Mouse (Mus musculus): ENCODE data around the gene Smap1.

The Smap1 gene

GRCm38 (mm10) chr1:23921711-23922529, at the start of gene Smap1:
TSS of gene Smap1 (minus strand) at chr1:23922317.
- DNase-seq (ENCODE audit: low read depth, low spot score): peak; percentile 77

GRCm38 (mm10) chr1:23971159-23971558, 49.0 kb upstream of the Smap1 start:
- DNase-seq (ENCODE audit: low read depth, low spot score): peak; percentile 61

GRCm38 (mm10) chr1:23968027-23968725, 46.1 kb upstream of the Smap1 start:
- peak; percentile 51 for DNase-seq (ENCODE audit: low read depth, low spot score)

- no peak for DNase-seq (ENCODE audit: low read depth, low spot score)
Measured at GRCm38 (mm10) chr1:23966226-23966625, 44.1 kb upstream of the Smap1 start.

GRCm38 (mm10) chr1:23959415-23959732, 37.3 kb upstream of the Smap1 start:
- DNase-seq (ENCODE audit: low read depth, low spot score): peak; percentile 42

DNA sequence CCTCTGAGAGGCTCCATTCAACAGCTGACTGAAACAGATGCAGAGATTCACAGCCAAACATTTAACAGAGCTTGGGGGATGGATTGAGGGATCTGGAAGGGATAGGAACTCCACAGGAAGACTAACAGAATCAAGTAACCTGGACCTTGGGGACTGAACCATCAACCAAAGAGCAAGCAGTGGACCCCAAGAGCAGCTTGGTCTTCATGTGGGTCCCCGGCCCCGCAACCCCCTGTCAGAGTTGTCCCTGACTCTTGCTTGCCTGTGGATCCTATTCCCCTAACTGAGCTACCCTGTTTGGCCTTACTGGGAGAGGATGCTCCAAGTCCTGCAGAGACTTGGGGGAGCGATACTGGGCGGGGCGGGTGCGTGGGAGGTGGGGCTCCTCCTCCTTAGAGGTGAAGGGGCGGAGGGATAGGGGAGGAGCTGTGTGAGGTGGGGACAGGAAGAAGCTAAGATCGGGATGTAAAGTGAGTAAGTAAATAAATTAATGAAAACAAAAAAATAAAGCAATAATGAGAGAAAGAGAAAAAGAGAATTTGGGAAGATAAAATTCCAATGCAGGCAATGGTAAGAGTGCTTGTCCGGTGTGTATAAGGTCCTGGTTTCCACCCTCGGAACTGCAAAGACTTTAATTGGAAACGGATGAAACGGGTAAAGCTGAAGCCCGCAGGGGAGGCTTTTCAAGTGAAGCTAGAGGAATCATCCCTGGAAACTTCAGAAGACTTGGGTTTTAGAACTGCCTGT, 36.7 kb upstream of the Smap1 start:
- peak; percentile 84 for DNase-seq (ENCODE audit: low read depth, low spot score)

GRCm38 (mm10) chr1:23958101-23958500, 36.0 kb upstream of the Smap1 start:
- DNase-seq (ENCODE audit: low read depth, low spot score): no peak

DNA sequence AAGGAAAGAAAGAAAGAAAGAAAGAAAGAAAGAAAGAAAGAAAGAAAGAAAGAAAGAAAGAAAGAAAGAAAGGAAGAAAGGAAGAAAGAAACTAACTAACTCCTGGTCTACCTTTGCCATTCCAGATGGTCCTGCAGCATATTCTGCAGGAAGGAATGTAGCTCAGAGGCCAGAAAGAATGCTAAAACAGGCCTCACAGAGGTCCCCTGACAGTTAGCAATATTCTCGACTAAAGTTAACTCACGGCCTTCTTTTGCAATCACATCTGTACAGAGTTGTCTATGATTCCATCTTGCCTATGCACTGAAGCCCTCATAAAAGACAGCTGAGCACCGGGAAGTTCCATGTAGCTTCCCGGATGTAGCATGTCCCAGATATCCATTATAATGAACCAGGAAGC, 33.4 kb upstream of the Smap1 start:
- no peak for DNase-seq (ENCODE audit: low read depth, low spot score)

GRCm38 (mm10) chr1:23953921-23954320, 31.8 kb upstream of the Smap1 start:
- no peak for DNase-seq (ENCODE audit: low read depth, low spot score)

DNA sequence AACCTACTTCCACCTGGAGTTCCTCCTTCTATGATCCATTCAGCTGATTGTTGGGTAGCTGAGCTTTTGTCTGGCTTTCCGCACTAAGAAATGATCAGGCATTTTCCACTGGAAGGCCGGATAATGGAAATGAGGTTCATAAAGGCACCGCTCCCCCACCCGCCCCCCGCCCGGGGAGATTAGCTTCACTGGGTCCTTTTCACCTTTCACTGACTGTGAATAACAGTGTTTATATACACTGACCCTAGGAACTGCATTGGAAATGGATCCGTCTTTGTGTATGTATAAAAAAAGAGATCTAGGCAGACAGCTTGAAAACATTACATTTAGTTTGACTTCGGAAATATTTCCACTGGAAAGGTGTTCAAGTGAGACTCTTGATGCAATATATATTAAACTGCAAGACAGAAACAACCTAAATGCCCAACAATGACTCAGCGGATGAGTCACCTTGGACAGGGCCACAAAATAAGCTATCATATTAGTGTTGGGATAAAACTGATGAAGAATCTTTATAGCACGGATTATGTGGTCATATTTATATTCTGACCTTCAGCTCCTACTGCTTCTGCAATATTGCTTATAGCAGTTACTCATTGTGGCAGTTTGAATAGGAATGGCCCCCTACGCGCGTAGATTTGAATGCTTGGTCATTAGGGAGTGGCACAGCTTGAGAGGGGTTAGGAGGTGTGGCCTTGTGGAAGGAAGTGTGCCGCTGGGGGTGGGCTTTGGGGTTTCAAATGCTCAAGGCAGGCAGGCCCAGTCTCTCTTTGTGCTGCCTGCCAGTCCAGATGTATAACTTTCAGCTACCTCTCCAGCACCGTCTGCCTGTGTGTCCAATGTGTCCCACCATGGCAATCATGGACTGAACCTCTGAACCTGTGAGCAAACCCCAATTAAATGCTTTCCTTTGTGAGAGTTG, 26.9 kb upstream of the Smap1 start:
- DNase-seq (ENCODE audit: low read depth, low spot score): peak; percentile 80

DNA sequence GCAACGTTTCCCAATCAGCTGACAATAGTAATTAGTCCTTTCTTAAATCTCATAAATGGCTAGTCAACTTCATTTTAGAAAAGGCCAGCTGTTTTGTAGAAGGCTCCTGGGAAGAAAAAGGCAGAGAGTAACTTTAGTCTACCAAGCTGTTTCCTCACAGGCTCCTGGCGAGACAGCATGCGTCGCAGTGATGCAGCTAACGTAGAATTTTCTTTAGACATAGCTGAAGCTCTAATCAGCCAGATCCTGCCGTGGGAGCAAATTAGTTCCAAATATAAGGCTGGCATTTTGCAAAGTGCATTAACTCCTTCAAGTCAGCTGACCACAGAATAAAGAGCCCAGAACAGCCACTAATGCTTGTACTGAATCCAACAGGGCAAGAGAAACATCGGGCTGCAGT, 26.2 kb upstream of the Smap1 start:
- DNase-seq (ENCODE audit: low read depth, low spot score): no peak

DNA sequence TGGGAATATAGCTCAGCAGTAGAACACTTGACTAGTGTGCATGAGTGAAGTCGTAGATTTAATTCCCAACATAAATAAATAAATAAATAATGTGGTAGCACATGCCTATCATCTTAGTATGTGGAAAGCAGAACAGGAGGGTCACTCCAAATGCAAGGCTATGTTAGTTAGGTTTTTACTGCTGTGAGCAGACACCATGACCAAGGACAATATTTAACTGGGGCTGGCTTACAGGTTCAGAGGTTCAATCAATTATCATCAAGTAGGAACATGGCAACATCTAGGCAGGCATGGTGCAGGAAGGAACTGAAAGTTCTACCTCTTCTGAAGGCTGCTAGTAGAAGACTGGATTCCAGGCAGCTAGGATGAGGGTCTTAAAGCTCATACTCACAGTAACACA, 22.0 kb upstream of the Smap1 start:
- no peak for DNase-seq (ENCODE audit: low read depth, low spot score)

- DNase-seq (ENCODE audit: low read depth, low spot score): peak; percentile 35
Measured at GRCm38 (mm10) chr1:23943146-23943940, 21.2 kb upstream of the Smap1 start.

GRCm38 (mm10) chr1:23935408-23935762, 13.3 kb upstream of the Smap1 start:
- DNase-seq (ENCODE audit: low read depth, low spot score): peak; percentile 65

- DNase-seq (ENCODE audit: low read depth, low spot score): peak; percentile 41
Measured at GRCm38 (mm10) chr1:23934669-23935407, 12.7 kb upstream of the Smap1 start.

DNA sequence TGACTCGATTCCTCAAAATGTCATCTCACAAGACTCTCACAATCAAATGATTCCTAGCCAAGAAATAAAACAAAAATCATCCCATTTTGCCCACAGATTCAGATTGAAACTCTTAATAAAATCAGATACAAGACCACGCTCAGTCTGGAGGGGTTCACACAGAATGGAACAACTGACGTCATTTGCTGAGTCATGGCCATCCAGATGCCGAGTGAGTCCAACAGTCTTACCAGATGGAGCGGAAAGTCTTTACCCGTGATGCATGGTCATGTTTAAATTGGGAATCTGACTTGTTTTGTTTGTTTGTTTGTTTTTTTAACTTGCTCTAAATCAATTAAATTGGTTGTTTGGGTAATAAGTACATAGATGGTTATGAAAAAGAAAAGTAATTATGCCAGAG, 7.3 kb upstream of the Smap1 start:
- DNase-seq (ENCODE audit: low read depth, low spot score): peak; percentile 26

DNA sequence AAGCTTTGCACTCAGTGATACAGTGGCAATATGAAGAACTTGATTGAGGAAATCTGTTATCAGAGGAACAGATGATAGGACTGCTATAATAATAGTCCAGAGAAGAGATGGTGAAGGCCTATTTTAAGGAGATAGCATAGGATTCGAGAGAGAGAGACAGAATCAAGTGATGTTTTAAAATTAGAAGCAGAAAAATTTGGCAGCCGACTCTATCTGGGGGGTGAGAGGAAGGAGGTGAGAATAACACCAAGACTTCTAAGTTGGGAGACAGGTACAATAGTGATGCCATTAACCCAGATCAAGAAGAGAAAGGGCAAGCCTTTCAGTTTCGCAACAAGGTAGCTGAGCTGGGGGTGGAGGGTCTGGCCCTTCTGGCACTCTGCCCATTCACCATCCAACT, 6.3 kb upstream of the Smap1 start:
- DNase-seq (ENCODE audit: low read depth, low spot score): no peak

- no peak for DNase-seq (ENCODE audit: low read depth, low spot score)
Measured at GRCm38 (mm10) chr1:23923779-23924708, 1.9 kb upstream of the Smap1 start.

DNA sequence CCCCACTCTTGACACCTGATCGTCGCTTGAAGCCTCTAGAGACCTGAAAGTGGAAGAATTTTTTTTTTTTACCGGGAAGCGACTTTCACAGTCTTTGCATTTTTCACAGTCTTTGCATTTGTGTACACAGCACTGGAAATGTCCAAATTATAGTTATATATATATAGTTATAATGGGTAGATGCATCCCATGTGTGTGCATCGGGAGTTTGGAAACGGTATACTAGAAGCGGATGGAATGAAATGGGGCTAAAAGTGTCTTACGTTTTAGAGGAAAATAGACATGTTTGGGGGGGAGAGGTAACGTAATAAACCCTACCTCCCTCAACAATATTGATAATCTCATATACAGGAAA, 390 bp upstream of the Smap1 start:
- DNase-seq (ENCODE audit: low read depth, low spot score): no peak
